Mouse (Mus musculus) intestine, embryonic 14.5 days (tissue): ENCODE data around the gene Galp. TPM values are rescaled to one million over a fixed set of nuclear protein-coding genes. Genes with fewer than 3 reads are reported as not detected.

Source experiments
- ATAC-seq: fragments of 200-750 bp; cut with Nextera tagmentation; replicated peaks from 2 replicates; pipeline ENCODE4 v1.8.0; 2017; ENCODE audit warnings: low read depth, moderate number of reproducible peaks, moderate TSS enrichment, moderate library complexity; ENCODE audit not compliant: low FRiP score, low TSS enrichment
- DNase-seq: peaks from one replicate; pipeline ENCODE4 v3.0.0-alpha.2; 2018; ENCODE audit warnings: low spot score
- H3K27ac ChIP-seq: fragments of 300-500 bp; sonication (generic); 2 replicates; pipeline ENCODE4 v1.5.1; 2014; ENCODE audit warnings: low read depth, mild to moderate bottlenecking, control low read depth
- H3K27me3 ChIP-seq: fragments of 300-500 bp; sonication (generic); replicated peaks from 2 replicates; pipeline ENCODE4 v1.6.1; 2014; ENCODE audit warnings: low read length, control low read depth; ENCODE audit not compliant: control insufficient read depth, insufficient read depth
- H3K36me3 ChIP-seq: fragments of 300-500 bp; sonication (generic); 2 replicates; pipeline ENCODE4 v1.6.1; 2014; ENCODE audit warnings: low read length, control low read depth; ENCODE audit not compliant: control insufficient read depth, insufficient read depth
- H3K4me1 ChIP-seq: fragments of 300-500 bp; sonication (generic); replicated peaks from 2 replicates; pipeline ENCODE4 v1.6.1; 2014; ENCODE audit warnings: low read length, control low read depth, mixed read lengths; ENCODE audit not compliant: control insufficient read depth, insufficient read depth
- H3K4me2 ChIP-seq: fragments of 300-500 bp; sonication (generic); 2 replicates; pipeline ENCODE4 v1.6.1; 2014; ENCODE audit warnings: low read length
- H3K4me3 ChIP-seq: fragments of 300-500 bp; sonication (generic); 2 replicates; pipeline ENCODE4 v1.5.1; 2014; ENCODE audit warnings: low read depth, low read length, control low read depth, mixed read lengths
- H3K9ac ChIP-seq: fragments of 300-500 bp; sonication (generic); 2 replicates; pipeline ENCODE4 v1.6.1; 2014; ENCODE audit warnings: mild to moderate bottlenecking, low read length
- H3K9me3 ChIP-seq: fragments of 300-500 bp; sonication (generic); 2 replicates; pipeline ENCODE4 v1.6.1; 2016; ENCODE audit warnings: low read length, control low read depth; ENCODE audit not compliant: control insufficient read depth
- WGBS: fragments of 180-500 bp; shearing (Covaris S2); extraction: QIAGEN DNeasy Blood & Tissue Kit; methylation state at CpG from one replicate; pipeline ENCODE4 v1.1.7; 2014; 5-methylcytosine and 5-hydroxymethylcytosine counted together
- polyA plus RNA-seq: library from polyadenylated mRNA; unstranded; fragments of >200 nt; fragmentation: Nextera tagmentation; extraction: Ambion mirVana; gene quantifications from 2 replicates; pipeline ENCODE4 v1.2.1, GENCODE M21; 2014

Galp gene
- polyA plus RNA-seq, 1 experiment from 2014 or later = not detected

- no peaks in the 10 kb centered on the region for H3K9me3 ChIP-seq
- no peak overlapping the region for H3K4me3 ChIP-seq
- DNase-seq (no peak), ATAC-seq (no peak)
- WGBS = 94% methylated on average over 8 of the region's 8 CpGs
- no peak overlapping the region for H3K4me2 ChIP-seq
- no peaks in the 10 kb centered on the region for H3K4me1 ChIP-seq
- peaks cover 52% of the 10 kb centered on the region for H3K36me3 ChIP-seq
- H3K27ac ChIP-seq = no peak overlapping the region
- H3K9ac ChIP-seq = no peak overlapping the region
- H3K27me3 ChIP-seq = no peaks in the 10 kb centered on the region
Observed at GRCm38 (mm10) chr7:6184521-6184920, 12.4 kb upstream of the Galp start.

GRCm38 (mm10) chr7:6185391-6185790 is 11.5 kb upstream of the Galp start:
- Histone ChIP-seq H3K9me3 (no peaks in the 10 kb centered on the region), H3K27me3 (no peaks in the 10 kb centered on the region), H3K4me2 (no peak overlapping the region), H3K4me3 (no peak overlapping the region), H3K36me3 (peaks cover 61% of the 10 kb centered on the region), H3K9ac (no peak overlapping the region), H3K27ac (no peak overlapping the region), H3K4me1 (no peaks in the 10 kb centered on the region)
- ATAC-seq (no peak), DNase-seq (no peak)
- WGBS = 80% methylated on average over 1 of the region's 1 CpGs

- Histone ChIP-seq H3K36me3 (peaks cover 61% of the 10 kb centered on the region), H3K27ac (no peak overlapping the region), H3K9me3 (no peaks in the 10 kb centered on the region), H3K4me3 (no peak overlapping the region), H3K27me3 (no peaks in the 10 kb centered on the region), H3K9ac (no peak overlapping the region), H3K4me1 (no peaks in the 10 kb centered on the region), H3K4me2 (no peak overlapping the region)
- DNase-seq (no peak), ATAC-seq (no peak)
- WGBS = 94% methylated on average over 2 of the region's 2 CpGs
Observed at GRCm38 (mm10) chr7:6186176-6186575, 10.7 kb upstream of the Galp start.

GRCm38 (mm10) chr7:6186756-6187155 is 10.1 kb upstream of the Galp start:
- no peak overlapping the region for H3K27ac ChIP-seq
- no peak overlapping the region for H3K4me3 ChIP-seq
- no peaks in the 10 kb centered on the region for H3K27me3 ChIP-seq
- H3K36me3 ChIP-seq = peaks cover 61% of the 10 kb centered on the region
- ATAC-seq (no peak), DNase-seq (no peak)
- no peak overlapping the region for H3K9ac ChIP-seq
- WGBS = 87% methylated on average over 2 of the region's 2 CpGs
- H3K9me3 ChIP-seq = no peaks in the 10 kb centered on the region
- H3K4me2 ChIP-seq = no peak overlapping the region
- no peaks in the 10 kb centered on the region for H3K4me1 ChIP-seq

- H3K27ac ChIP-seq = no peak overlapping the region
- WGBS = 35% methylated on average over 45 of the region's 45 CpGs
- DNase-seq (no peak), ATAC-seq (no peak)
- H3K9me3 ChIP-seq = no peaks in the 10 kb centered on the region
- H3K4me2 ChIP-seq = no peak overlapping the region
- peaks cover 50% of the 10 kb centered on the region for H3K36me3 ChIP-seq
- no peaks in the 10 kb centered on the region for H3K4me1 ChIP-seq
- no peak overlapping the region for H3K4me3 ChIP-seq
- no peak overlapping the region for H3K9ac ChIP-seq
- H3K27me3 ChIP-seq = no peaks in the 10 kb centered on the region
Observed at GRCm38 (mm10) chr7:6189542-6189941, 7.3 kb upstream of the Galp start.

GRCm38 (mm10) chr7:6191376-6191775 is 5.5 kb upstream of the Galp start:
- no peak overlapping the region for H3K4me3 ChIP-seq
- ATAC-seq (no peak; the same call in 1 of the 2 replicates), DNase-seq (peak; percentile 86)
- WGBS = 49% methylated on average over 3 of the region's 3 CpGs
- H3K9me3 ChIP-seq = no peaks in the 10 kb centered on the region
- H3K36me3 ChIP-seq = peaks cover 36% of the 10 kb centered on the region
- no peak overlapping the region for H3K27ac ChIP-seq
- no peaks in the 10 kb centered on the region for H3K4me1 ChIP-seq
- no peak overlapping the region for H3K4me2 ChIP-seq
- no peaks in the 10 kb centered on the region for H3K27me3 ChIP-seq
- no peak overlapping the region for H3K9ac ChIP-seq

- Histone ChIP-seq H3K4me1 (no peaks in the 10 kb centered on the region), H3K4me3 (no peak overlapping the region), H3K36me3 (peaks cover 12% of the 10 kb centered on the region), H3K4me2 (no peak overlapping the region), H3K27me3 (no peaks in the 10 kb centered on the region), H3K27ac (no peak overlapping the region), H3K9me3 (no peaks in the 10 kb centered on the region), H3K9ac (no peak overlapping the region)
- DNase-seq (peak; percentile 78), ATAC-seq (peak; percentile 78)
- WGBS = 16% methylated on average over 5 of the region's 5 CpGs
Observed at GRCm38 (mm10) chr7:6194129-6194528, 2.8 kb upstream of the Galp start.

- Histone ChIP-seq H3K4me3 (no peak overlapping the region), H3K4me1 (no peaks in the 10 kb centered on the region), H3K27me3 (no peaks in the 10 kb centered on the region), H3K27ac (no peak overlapping the region), H3K36me3 (no peaks in the 10 kb centered on the region), H3K4me2 (no peak overlapping the region), H3K9me3 (0 out of 2 replicates have a peak, but pooled peaks cover 2% of the 10 kb centered on the region), H3K9ac (no peak overlapping the region)
- 38% methylated on average over 2 of the region's 2 CpGs for WGBS
- DNase-seq (no peak), ATAC-seq (no peak)
Observed at GRCm38 (mm10) chr7:6195777-6196176, 1.1 kb upstream of the Galp start.

- no peak overlapping the region for H3K27ac ChIP-seq
- ATAC-seq = no peak
- H3K36me3 ChIP-seq = no peaks in the 10 kb centered on the region
- WGBS = 72% methylated on average over 3 of the region's 3 CpGs
- no peak for DNase-seq
- H3K27me3 ChIP-seq = no peaks in the 10 kb centered on the region
- no peak overlapping the region for H3K4me3 ChIP-seq
- no peaks in the 10 kb centered on the region for H3K4me1 ChIP-seq
- H3K4me2 ChIP-seq = no peak overlapping the region
- H3K9me3 ChIP-seq = 0 out of 2 replicates have a peak, but pooled peaks cover 2% of the 10 kb centered on the region
- no peak overlapping the region for H3K9ac ChIP-seq
Observed at GRCm38 (mm10) chr7:6204200-6204599, 7.3 kb downstream of the Galp start.
